Mouse (Mus musculus) kidney, adult 18-20 months (tissue): ENCODE results near the gene Crkl.

Experiments
- DNase-seq: peaks from one replicate; pipeline ENCODE4 v3.0.0; 2021

The Crkl gene

DNA sequence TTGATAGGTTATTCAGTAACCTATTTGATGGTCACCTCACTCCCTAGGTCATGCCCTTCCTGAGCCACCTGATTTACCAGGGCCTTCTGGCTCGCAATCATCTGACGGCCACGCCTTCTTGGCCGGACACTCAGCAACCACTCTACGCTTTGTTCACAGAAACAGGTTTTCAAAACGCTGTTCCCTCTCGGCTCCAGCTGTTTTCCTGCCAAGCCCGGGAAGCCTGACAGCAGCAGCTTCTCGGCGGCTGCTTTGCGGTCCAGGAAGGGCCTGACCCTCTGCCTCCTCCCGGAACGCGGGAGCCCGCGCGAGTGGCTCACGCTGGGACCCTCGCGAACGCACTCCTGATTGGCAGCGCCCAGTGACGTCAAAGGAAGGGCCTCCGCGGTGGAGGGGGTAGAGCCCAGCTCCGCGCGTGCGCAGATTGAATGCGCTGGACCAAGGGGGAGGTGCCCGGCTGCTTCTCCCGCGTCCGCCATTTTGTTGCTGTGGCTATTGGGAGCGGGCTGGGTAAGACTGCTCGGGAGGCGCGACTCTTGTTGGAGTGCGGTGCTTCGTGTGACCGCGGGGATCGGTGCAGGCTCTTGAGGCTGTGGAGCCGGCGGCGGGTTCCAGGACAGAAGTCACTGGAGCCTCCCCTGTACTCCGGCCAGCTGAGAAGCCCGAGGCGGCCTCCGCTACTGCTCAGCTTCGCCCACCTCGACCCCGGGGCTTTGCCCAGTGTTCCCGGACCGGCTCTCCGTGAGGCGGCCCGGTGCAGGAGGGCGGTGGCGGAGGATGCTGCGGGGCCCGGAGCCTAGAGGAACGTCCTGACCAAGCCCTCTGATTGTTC is at the start of gene Crkl:
TSS of gene Crkl (plus strand) at position 447 of the 832 bp plus-strand sequence.
- peak; percentile 98 for DNase-seq

DNA sequence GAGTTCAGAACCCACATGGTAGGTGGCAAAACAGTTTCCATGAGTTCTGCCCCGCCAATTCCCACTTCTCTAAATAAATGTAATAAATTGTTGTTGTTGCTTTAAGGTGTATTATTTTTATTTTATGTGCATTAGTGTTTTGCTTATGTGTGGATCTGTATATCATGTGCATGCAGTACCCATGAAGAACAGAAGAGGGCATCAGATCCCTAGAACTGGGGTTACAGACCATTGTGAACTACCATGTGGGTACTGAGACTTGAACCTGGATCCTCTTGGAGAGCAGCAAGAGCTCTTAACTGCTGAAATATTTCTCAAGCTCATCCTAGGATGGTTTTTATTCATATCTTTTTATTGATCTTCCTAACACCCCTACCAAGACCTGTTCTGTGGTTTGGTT is 48.9 kb upstream of the Crkl start:
- DNase-seq: peak; percentile 31

DNA sequence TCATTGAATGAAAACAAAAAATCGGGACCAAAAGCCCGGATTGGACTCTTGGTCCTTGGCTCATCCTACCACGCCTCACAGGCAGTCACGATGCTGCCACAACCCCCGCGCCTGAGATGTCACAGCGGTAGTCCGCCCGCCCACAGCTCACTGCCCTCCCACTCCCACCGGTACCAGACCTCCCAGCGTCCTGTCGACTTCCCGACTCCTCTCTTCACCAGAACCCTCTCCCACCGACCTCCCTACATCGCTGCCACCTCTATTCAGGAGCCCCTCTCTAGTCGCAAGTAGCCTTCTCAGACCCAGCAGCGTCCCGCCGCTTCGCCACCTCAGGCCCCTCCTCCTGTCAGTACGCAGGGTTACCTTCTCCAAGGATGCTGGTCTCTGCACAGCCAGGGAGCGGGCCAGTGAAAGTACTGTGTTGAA is 46.5 kb upstream of the Crkl start:
- peak; percentile 81 for DNase-seq

GRCm38 (mm10) chr16:17405736-17406443 is 45.9 kb upstream of the Crkl start, which contains the start of the genes Snap29 and Pi4ka:
Gene Snap29, plus strand, starts transcription at chr16:17405986.
Gene Pi4ka, minus strand, starts transcription at chr16:17406314.
- peak; percentile 100 for DNase-seq

DNA sequence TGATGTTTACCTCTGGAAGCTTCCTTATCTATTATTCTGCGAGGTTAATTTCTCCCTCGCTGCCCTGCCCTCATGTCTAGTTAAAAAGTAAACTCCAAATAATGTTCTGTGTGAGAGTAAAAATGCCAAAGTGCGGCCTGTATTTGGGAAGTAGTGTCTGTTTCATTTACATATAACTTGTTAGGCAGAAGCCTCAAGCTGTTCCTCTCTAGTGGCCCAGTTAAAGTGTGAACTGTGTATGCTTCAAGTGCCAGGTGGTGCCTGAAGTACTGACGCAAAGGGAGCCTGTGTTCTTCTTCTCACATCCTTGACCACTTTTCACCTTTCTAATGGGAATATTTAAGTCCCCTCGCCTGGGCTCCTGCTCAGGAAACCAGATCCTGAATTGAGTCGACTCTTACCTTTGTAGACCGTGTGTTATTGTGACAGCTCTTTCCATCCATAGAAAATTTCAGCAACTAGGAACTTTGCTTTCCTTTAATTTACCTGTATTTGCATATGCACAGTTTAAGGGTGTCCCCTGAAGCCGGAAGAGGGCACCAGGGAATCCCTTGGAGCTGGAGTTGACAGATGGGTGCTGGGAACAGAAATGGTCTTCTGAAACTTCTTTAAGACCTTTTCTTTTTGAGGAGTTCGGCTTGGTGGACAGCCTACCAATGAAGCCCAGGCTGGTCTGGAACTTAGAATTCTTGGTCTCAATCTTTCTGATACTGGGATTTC is 45.1 kb upstream of the Crkl start:
- DNase-seq: peak; percentile 23

DNA sequence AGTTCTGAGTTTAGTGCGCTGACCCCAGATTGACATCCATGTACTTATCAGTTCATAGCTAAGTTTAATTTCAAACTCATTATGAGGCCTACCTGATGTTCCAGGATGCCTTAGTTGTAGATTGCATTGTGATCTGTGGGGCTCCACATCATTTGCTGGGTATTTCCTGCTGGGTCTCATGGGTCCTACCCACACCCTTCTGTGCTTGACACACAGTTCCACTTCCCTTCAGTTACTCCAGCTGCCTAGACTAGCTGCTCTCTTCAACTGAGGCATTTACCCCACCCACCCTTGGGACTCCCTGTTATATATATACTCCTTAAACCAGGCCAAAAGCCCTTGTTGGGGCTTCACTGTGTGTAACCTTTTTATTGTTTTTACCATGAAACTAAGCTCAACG is 42.7 kb upstream of the Crkl start:
- no peak for DNase-seq

DNA sequence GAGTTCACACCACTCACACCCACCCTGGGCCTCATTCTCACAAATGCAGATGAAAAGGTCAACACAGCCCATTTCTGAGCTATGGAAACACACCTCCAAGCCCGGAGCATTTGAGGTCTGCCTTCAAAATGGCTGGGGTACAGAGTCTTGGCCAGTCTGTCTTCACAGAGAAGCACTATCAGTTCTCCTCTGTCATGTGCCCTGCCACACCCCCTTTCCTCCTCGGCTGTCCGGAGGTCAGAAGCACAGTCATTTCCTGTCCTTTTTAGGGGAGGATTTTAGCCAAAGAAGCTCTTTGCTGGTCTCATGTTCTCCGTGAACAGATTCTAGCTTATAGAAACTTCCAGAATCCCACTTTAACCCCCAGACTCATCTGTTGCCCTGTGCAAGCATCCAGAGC is 41.6 kb upstream of the Crkl start:
- DNase-seq: peak; percentile 28

DNA sequence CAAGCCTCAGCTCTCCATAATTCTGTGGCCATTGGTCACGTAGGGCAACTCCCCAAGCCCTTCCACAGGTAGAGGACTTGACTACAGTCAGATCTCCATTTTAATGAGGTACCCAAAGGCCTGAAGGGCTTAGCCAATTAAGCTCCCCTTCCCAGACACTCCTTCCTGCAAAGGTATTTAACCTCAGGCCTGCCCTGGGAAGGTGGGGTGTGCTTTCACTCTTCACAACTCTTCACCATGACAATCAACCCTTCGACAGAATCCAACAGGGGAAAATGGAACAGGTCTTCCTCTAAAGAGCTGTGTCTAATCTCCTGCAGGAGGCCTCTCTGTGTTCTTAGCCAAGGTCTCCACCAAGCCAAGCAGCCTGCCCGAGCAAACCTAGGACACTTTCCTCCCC is 28.8 kb upstream of the Crkl start:
- DNase-seq: no peak

DNA sequence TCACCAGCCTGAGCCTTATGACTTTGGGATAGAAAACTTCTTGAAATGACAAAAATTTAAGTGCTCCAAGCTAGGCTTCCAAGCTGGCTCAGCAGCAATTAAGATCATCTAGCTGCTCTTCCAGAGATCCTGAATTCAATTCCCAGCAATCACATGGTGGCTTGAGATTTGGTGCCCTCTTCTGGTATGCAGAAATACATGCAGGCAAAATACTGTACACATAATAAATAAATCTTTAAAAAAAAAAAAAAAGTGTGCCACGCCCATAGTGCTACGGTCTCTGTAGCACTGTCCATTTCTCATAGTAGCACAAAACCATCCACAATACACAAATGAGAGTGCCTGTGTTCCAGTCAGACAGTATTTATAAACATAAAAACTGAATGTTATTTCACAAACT is 19.2 kb upstream of the Crkl start:
- DNase-seq: no peak

GRCm38 (mm10) chr16:17452373-17452715 is 557 bp downstream of the Crkl start:
- peak; percentile 70 for DNase-seq

DNA sequence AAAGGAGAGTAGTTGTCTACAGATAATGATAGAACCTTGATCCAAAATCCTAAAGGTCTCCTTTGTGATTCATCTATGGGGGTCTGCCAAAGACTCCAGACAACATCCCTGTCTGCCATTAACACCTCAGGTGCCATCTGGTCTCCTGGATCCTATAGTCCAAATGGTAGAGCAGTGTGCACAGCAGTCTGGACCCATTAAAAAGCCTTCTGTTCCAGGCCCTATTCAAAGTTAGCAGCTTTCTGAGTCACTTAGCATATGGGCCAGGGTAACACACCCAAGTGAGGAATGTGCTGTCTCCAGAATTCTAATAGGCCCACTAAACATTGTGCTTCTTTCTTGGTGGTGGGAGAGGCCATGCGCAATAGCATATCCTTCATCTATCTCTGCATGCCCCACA is 5.1 kb downstream of the Crkl start:
- no peak for DNase-seq

DNA sequence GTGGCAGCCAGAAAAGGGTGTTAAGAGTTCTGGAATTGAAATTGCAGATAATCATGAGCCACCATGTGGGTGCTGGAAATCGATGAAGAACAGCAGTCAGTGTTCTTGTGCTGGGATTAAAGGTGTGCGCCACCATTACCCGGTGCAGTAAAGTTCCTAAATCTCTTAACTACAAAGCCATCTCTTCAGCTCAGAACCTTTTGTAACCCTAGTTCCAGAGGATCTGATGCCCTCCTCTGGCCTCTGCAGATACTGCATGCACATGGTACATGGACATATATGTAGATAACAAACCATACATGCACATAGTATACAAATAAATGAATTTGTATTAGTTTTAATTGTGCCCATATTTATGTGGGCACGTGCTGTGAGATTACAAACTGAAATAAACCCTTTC is 8.5 kb downstream of the Crkl start:
- DNase-seq: peak; percentile 34

GRCm38 (mm10) chr16:17461596-17461995 is 9.8 kb downstream of the Crkl start:
- no peak for DNase-seq

DNA sequence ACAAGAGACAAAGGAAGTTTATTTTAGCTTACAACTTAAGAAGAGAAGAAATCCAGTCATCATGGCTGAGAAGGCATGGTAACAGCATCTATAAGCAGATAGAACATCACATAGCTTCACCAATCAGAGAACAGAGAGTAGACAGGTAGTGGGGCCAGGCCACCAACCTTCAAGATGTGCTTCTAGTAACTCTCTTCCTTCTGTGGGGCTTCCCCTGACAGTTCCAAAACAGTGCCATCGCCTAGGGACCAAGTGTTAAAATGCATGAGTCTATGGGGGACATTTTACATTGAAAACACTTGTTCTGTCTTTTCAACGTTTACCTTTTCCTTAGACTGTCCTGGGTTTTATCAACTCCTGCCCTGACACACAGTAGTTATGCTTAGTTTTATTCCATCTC is 11.4 kb downstream of the Crkl start:
- no peak for DNase-seq

DNA sequence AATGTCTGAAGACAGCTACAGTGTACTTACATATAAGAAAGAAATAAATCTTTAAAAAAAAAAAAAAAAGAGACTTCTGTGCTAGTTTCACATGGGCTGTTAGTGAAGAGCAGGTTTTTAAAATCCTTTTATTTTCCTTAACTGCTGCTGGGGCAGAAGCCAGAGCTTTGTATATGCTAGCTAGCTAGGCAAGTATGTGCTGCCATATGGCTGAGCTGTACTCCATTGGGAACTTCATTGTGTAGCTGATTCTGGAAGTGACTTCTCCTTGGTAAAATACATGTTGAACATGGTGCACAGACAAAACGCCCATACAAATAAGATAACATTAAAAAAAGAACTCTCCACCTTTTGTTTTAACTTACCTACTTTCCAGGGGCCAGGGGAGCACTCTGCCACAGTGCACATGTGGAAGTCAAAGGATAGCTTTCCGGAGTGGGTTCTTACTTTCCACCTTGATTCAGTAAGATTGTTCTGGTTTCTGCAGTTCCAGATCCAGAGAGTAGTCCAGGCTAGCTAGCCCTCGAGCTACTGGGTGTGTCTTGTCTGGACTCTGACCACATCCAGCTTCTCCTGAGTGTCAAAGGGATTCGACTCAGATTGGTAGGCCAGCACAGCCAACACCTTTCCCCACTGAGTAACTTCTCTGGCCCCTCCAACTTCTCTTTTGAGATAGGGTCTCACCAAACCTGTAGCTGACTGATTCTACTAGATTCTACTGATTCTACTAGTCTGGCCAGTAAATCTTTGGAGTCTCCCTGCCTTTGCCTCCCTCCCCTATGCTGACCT is 15.3 kb downstream of the Crkl start:
- no peak for DNase-seq

GRCm38 (mm10) chr16:17472498-17472897 is 20.7 kb downstream of the Crkl start:
- DNase-seq: no peak

DNA sequence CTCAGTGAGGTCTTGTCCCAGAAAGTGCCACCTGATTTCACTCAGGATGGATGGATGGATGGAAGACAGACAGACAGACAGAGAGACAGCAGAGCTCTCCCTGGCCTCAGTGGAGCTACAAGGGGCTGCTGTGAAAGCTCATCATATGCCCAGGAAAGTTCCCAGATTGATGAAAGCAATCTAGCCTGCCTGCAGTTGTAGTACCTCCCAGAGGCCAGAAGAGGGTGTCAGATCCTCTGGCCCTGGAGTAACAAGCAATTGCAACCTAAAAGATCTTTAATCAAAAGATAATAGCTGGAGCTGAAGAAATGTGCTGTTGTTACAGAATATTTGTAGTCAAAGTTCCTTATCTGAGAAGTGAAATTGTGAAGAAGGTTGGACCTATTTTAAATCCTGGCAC is 22.3 kb downstream of the Crkl start:
- peak; percentile 38 for DNase-seq

DNA sequence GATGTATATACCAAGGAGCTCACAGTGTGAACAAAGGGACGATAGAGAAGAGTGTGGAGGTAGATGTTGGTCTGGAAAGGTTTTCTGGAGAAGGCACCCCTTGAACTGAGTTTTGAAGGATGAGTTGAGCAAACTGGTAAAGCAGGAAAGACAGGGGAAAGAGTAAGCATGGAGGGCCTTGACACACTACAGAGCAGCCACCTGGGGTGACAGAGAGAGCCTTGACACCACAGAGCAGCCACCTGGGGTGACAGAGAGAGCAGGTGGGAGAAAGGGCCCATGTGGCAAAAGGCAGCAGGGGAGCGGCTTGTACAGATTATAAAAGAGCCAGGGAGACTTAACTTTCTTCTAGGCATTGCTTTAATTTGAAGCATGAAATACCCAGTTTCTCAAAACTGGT is 23.0 kb downstream of the Crkl start:
- DNase-seq: no peak

GRCm38 (mm10) chr16:17475326-17475725 is 23.5 kb downstream of the Crkl start:
- DNase-seq: no peak

GRCm38 (mm10) chr16:17478331-17478943 is 26.6 kb downstream of the Crkl start:
- DNase-seq: no peak

GRCm38 (mm10) chr16:17481465-17481864 is 29.7 kb downstream of the Crkl start:
- no peak for DNase-seq

DNA sequence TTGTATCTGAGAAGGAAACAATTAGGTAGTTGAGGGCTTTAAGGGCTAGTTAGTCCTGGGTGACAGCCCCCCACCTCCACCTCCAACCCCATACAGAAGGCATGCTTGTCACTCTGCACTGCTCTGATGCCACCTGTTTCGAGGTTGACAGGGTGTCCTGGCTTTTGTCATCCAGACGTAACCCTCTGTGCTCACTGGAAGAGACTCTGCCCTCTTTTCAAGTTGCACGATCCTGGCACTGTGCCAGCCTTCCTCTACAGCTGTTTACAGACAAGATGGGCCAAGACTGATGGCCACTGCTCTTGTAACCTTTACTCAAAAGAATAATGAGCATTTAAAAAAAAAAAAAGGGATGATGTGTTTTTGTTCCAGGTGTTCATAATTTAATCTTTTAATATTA is 34.7 kb downstream of the Crkl start:
- peak; percentile 49 for DNase-seq
